Comparison of ENCODE assay signal across 8 mouse cellular contexts in genomic region chr2:78049248-78049874, GRCm38 (mm10).
DNase-seq lines count a peak whose midpoint lies in the region; ATAC-seq lines count a peak whose summit lies in the region.

No protein-coding gene starts in this region.

- no peaks in the 10 kb centered on the region for H3K36me3 ChIP-seq in hindbrain, embryonic 12.5 days
- no peaks in the 10 kb centered on the region for H3K36me3 ChIP-seq in lung, embryonic 16.5 days (ENCODE audit: control insufficient read depth, insufficient read depth, low read length)

- H3K4me3 ChIP-seq in hindbrain, embryonic 12.5 days = peak overlapping the region; percentile 11; the same call in 1 of the 2 replicates
- peak overlapping the region; percentile 32 for H3K4me3 ChIP-seq in lung, embryonic 16.5 days (ENCODE audit: low read length)

- H3K4me2 ChIP-seq in hindbrain, embryonic 12.5 days (replicated peaks) = peak overlapping the region; percentile 49
- H3K4me2 ChIP-seq in lung, embryonic 16.5 days (ENCODE audit: low read depth, low read length) = peak overlapping the region; percentile 54

- DNase-seq in NIH3T3 (ENCODE audit: low read depth) = peak; percentile 84
- DNase-seq in cerebellum, postnatal 14 days = peak; percentile 93
- peak; percentile 78 to 82 for DNase-seq in frontal cortex, postnatal 25 days (ENCODE audit: low spot score in 2 of 2)
- DNase-seq in layer of hippocampus, postnatal 10 days (ENCODE audit: low spot score in 2 of 2) = peak; percentile 90 to 92
- peak; percentile 76 for DNase-seq in ovary, postnatal 14 days (ENCODE audit: low spot score)
- DNase-seq in thymus, postnatal 25 days = peak; percentile 30

- peaks cover 5% of the 10 kb centered on the region; the same call in 1 of the 2 replicates for H3K4me1 ChIP-seq in hindbrain, embryonic 12.5 days
- H3K4me1 ChIP-seq in lung, embryonic 16.5 days (replicated peaks; ENCODE audit: control insufficient read depth, insufficient read depth, low read length) = peaks cover 14% of the 10 kb centered on the region

- WGBS in hindbrain, embryonic 12.5 days = 19% methylated on average over 8 of the region's 8 CpGs
- 13% methylated on average over 8 of the region's 8 CpGs for WGBS in lung, embryonic 16.5 days

- H3K27me3 ChIP-seq in hindbrain, embryonic 12.5 days = 0 out of 2 replicates have a peak, but pooled peaks cover 2% of the 10 kb centered on the region
- no peaks in the 10 kb centered on the region for H3K27me3 ChIP-seq in lung, embryonic 16.5 days (ENCODE audit: control insufficient read depth, insufficient read depth, low read depth, low read length)

- no peaks in the 10 kb centered on the region for H3K9me3 ChIP-seq in hindbrain, embryonic 12.5 days (replicated peaks)
- H3K9me3 ChIP-seq in lung, embryonic 16.5 days (ENCODE audit: control insufficient read depth, low read length) = no peaks in the 10 kb centered on the region

- H3K27ac ChIP-seq in hindbrain, embryonic 12.5 days = no peak overlapping the region
- H3K27ac ChIP-seq in lung, embryonic 16.5 days (ENCODE audit: low read length) = 0 out of 2 replicates have a peak overlapping the region, but pooled peaks have one; percentile 9

- ATAC-seq in hindbrain, embryonic 12.5 days (ENCODE audit: low FRiP score) = peak; percentile 79
- ATAC-seq in lung, embryonic 16.5 days (ENCODE audit: low read depth) = peak; percentile 87

- H3K9ac ChIP-seq in hindbrain, embryonic 12.5 days = no peak overlapping the region
- H3K9ac ChIP-seq in lung, embryonic 16.5 days (ENCODE audit: low read length) = no peak overlapping the region

Comparison
In these comparisons a context has a peak if more than half of its experiments do, and no peak if none do; other contexts are left out.
1. DNase-seq: peak in every context shown above with its lines; median percentile 93 in cerebellum, postnatal 14 days; 91 in layer of hippocampus, postnatal 10 days; 84 in NIH3T3; 80 in frontal cortex, postnatal 25 days; 76 in ovary, postnatal 14 days; 30 in thymus, postnatal 25 days.